Mouse (Mus musculus): Measurements from ENCODE around the gene Usp7.
A peak's percentile ranks its signal among the peaks of the same experiment; 100 is the strongest.
"Not testable (repeated sequence)": the region's sequence is repeated elsewhere in the genome, so short reads cannot be mapped to it uniquely, and the experiment has no call there.

Usp7 gene

GRCm38 (mm10) chr16:8781660-8782059, 10.4 kb downstream of the Usp7 start:
- no peak for DNase-seq

GRCm38 (mm10) chr16:8781191-8781590, 10.9 kb downstream of the Usp7 start:
- DNase-seq: no peak

GRCm38 (mm10) chr16:8780187-8780586, 11.9 kb downstream of the Usp7 start:
- DNase-seq: no peak

GRCm38 (mm10) chr16:8778697-8779096, 13.4 kb downstream of the Usp7 start:
- DNase-seq: no peak

- no peak for DNase-seq
Measured at GRCm38 (mm10) chr16:8777202-8777601, 14.9 kb downstream of the Usp7 start.

- no peak for DNase-seq
Measured at GRCm38 (mm10) chr16:8776634-8777033, 15.5 kb downstream of the Usp7 start.

- DNase-seq: peak; percentile 20
Measured at GRCm38 (mm10) chr16:8771086-8771485, 21.0 kb downstream of the Usp7 start.

GRCm38 (mm10) chr16:8770342-8770741, 21.8 kb downstream of the Usp7 start:
- not testable (repeated sequence) for DNase-seq

- no peak for DNase-seq
Measured at GRCm38 (mm10) chr16:8769466-8769865, 22.6 kb downstream of the Usp7 start.

GRCm38 (mm10) chr16:8769065-8769464, 23.0 kb downstream of the Usp7 start:
- DNase-seq: peak; percentile 81

GRCm38 (mm10) chr16:8768588-8768987, 23.5 kb downstream of the Usp7 start:
- DNase-seq: no peak

GRCm38 (mm10) chr16:8768071-8768470, 24.0 kb downstream of the Usp7 start:
- no peak for DNase-seq

- DNase-seq: no peak
Measured at GRCm38 (mm10) chr16:8767133-8768052, 24.7 kb downstream of the Usp7 start.

GRCm38 (mm10) chr16:8766196-8766595, 25.9 kb downstream of the Usp7 start:
- no peak for DNase-seq

GRCm38 (mm10) chr16:8764124-8764907, 27.8 kb downstream of the Usp7 start:
- DNase-seq: no peak

GRCm38 (mm10) chr16:8763028-8763427, 29.1 kb downstream of the Usp7 start:
- no peak for DNase-seq

GRCm38 (mm10) chr16:8761894-8762293, 30.2 kb downstream of the Usp7 start:
- DNase-seq: no peak

GRCm38 (mm10) chr16:8761005-8761404, 31.1 kb downstream of the Usp7 start:
- no peak for DNase-seq

GRCm38 (mm10) chr16:8758979-8759378, 33.1 kb downstream of the Usp7 start:
- no peak for DNase-seq

- no peak for DNase-seq
Measured at GRCm38 (mm10) chr16:8758193-8758592, 33.9 kb downstream of the Usp7 start.

GRCm38 (mm10) chr16:8757586-8757985, 34.5 kb downstream of the Usp7 start:
- not testable (repeated sequence) for DNase-seq

- DNase-seq: no peak
Measured at GRCm38 (mm10) chr16:8752334-8752733, 39.8 kb downstream of the Usp7 start.

GRCm38 (mm10) chr16:8751555-8752235, 40.4 kb downstream of the Usp7 start:
- DNase-seq: no peak

Measured in thymus, postnatal 14 days (tissue).